ENCODE assay signal across 29 mouse cellular contexts in the genomic region with DNA sequence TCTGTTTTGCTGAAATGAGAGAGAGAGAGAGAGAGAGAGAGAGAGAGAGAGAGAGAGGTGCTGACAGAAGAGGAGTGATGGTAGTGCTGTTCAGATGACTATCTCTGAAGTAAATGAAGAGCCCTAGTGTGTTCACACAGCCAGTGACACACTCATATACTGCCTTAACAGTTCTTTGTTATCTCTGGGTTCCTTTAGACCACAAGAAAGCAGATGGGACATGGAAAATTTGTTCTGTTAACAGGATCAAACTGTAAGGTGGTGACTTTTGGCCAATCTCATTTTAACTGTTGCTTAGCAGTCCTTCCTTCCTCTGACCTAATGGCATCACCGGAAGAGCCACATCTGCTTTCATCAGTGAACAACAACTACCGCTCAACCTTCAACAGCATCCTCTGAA. TPM values are rescaled to one million over a fixed set of nuclear protein-coding genes. Genes with fewer than 3 reads are reported as not detected.
DNase-seq lines count a peak whose midpoint lies in the region; ATAC-seq and TF ChIP-seq lines count a peak whose summit lies in the region.
"Had no signal": no experiment of that assay in that cellular context is flagged by ENCODE, and none has a peak within 500 bp of the region (broad histone marks: within the 10 kb centered on the region; RNA-seq: fewer than 3 reads in every experiment).

No protein-coding gene starts in this region.

- H3K9me3 ChIP-seq in heart, embryonic 10.5 days: no peaks in the 10 kb centered on the region
- H3K9me3 ChIP-seq in heart, embryonic 13.5 days: no peaks in the 10 kb centered on the region
- no peaks in the 10 kb centered on the region for H3K9me3 ChIP-seq in heart, embryonic 16.5 days (replicated peaks; ENCODE audit: control insufficient read depth, low read length)
- H3K9me3 ChIP-seq in MEL (replicated peaks; ENCODE audit: insufficient read depth, low read length): no peaks in the 10 kb centered on the region
- H3K9me3 ChIP-seq: embryonic facial prominence, embryonic 12.5 days; embryonic facial prominence, embryonic 15.5 days had no signal

- no peaks in the 10 kb centered on the region for H3K79me2 ChIP-seq in MEL (ENCODE audit: control insufficient read depth, insufficient read depth, low read length, poor library complexity)

- H3K4me1 ChIP-seq in heart, embryonic 10.5 days: peaks cover 15% of the 10 kb centered on the region
- peaks cover 27% of the 10 kb centered on the region for H3K4me1 ChIP-seq in heart, embryonic 13.5 days
- peaks cover 9% of the 10 kb centered on the region for H3K4me1 ChIP-seq in heart, embryonic 16.5 days (ENCODE audit: control insufficient read depth, insufficient read depth, low read length)
- H3K4me1 ChIP-seq in MEL (ENCODE audit: control insufficient read depth in 1 of 2, insufficient read depth in 2 of 2, low read length in 2 of 2): peaks cover 0 to 2% of the 10 kb centered on the region in 2 experiments; a peak in 2 of 4 replicates
- H3K4me1 ChIP-seq: embryonic facial prominence, embryonic 12.5 days; embryonic facial prominence, embryonic 15.5 days had no signal

- H3K4me2 ChIP-seq in heart, embryonic 13.5 days: peak overlapping the region; percentile 36; the same call in 1 of the 2 replicates
- H3K4me2 ChIP-seq in heart, embryonic 16.5 days (ENCODE audit: low read depth, low read length): peak overlapping the region; percentile 4; the same call in 1 of the 2 replicates
- H3K4me2 ChIP-seq: embryonic facial prominence, embryonic 12.5 days; embryonic facial prominence, embryonic 15.5 days; hindbrain, embryonic 14.5 days had no signal

- H3K27me3 ChIP-seq in heart, embryonic 10.5 days (ENCODE audit: insufficient read depth, poor library complexity, severe bottlenecking): no peaks in the 10 kb centered on the region
- H3K27me3 ChIP-seq in heart, embryonic 13.5 days (replicated peaks): no peaks in the 10 kb centered on the region
- no peaks in the 10 kb centered on the region for H3K27me3 ChIP-seq in heart, embryonic 16.5 days (ENCODE audit: control insufficient read depth, insufficient read depth, low read length)
- no peaks in the 10 kb centered on the region for H3K27me3 ChIP-seq in MEL (ENCODE audit: control insufficient read depth in 1 of 2, insufficient read depth in 2 of 2, low read length in 2 of 2)
- H3K27me3 ChIP-seq: CH12.LX; embryonic facial prominence, embryonic 12.5 days; embryonic facial prominence, embryonic 15.5 days had no signal

- H3K27ac ChIP-seq in heart, embryonic 10.5 days: peak overlapping the region; percentile 52; the same call in 1 of the 2 replicates
- H3K27ac ChIP-seq in heart, embryonic 13.5 days (replicated peaks): peak overlapping the region; percentile 58
- H3K27ac ChIP-seq in heart, embryonic 16.5 days (ENCODE audit: low read length): 0 out of 2 replicates have a peak overlapping the region, but pooled peaks have one; percentile 1
- peak overlapping the region; percentile 39; the same call in 1 of the 2 replicates for H3K27ac ChIP-seq in MEL (ENCODE audit: control insufficient read depth, low read depth, low read length)
- H3K27ac ChIP-seq: embryonic facial prominence, embryonic 12.5 days; embryonic facial prominence, embryonic 15.5 days; gastrocnemius, adult 2 months; heart, adult 2 months; hindbrain, embryonic 14.5 days; hindbrain, postnatal 0 days had no signal

- TF ChIP-seq RAD21 in MEL (IDR thresholded peaks at IDR 0.05; ENCODE audit: low read depth, low read length): no peak

- no peak overlapping the region for H3K9ac ChIP-seq in heart, embryonic 13.5 days
- H3K9ac ChIP-seq in heart, embryonic 16.5 days (ENCODE audit: low read length): no peak overlapping the region
- H3K9ac ChIP-seq in MEL (ENCODE audit: control insufficient read depth, low read depth, low read length, poor library complexity, severe bottlenecking): no peak overlapping the region
- H3K9ac ChIP-seq: embryonic facial prominence, embryonic 12.5 days; embryonic facial prominence, embryonic 15.5 days; forebrain, postnatal 0 days; hindbrain, embryonic 14.5 days had no signal

- peak; percentile 47 to 75 for TF ChIP-seq EP300 in MEL (IDR thresholded peaks at IDR 0.05; ENCODE audit: low read depth in 1 of 2, low read length in 2 of 2)

- no peak for DNase-seq in heart, embryonic 10.5 days (ENCODE audit: low spot score)
- DNase-seq in heart, postnatal 36 days: no peak
- no peak for DNase-seq in heart, adult 11 months
- no peak for DNase-seq in heart, postnatal 14 days
- DNase-seq in MEL (ENCODE audit: low read depth, low spot score): peak; percentile 34
- DNase-seq in T-cell, adult 2 months (ENCODE audit: low spot score): no peak
- DNase-seq: adrenal gland, adult 2 months; adrenal gland, postnatal 14 days; B cell, adult 2 months; cerebellum, adult 11 months; cerebellum, adult 2 months; cerebellum, adult 9-11 months; cerebellum, postnatal 25 days; forebrain, postnatal 0 days; gastrocnemius, adult 2 months; gastrocnemius, postnatal 14 days; heart, adult 2 months; kidney, adult 18-20 months; kidney, adult 9 months had no signal

- no peak for ATAC-seq in heart, embryonic 13.5 days (ENCODE audit: extremely low read depth, insufficient number of reproducible peaks, low FRiP score, low TSS enrichment)
- no peak for ATAC-seq in heart, embryonic 16.5 days (replicated peaks; ENCODE audit: extremely low read depth, insufficient read depth, low FRiP score)
- ATAC-seq: forebrain, embryonic 14.5 days; forebrain, postnatal 0 days; hindbrain, postnatal 0 days; inflammation-experienced regulatory T-cells, adult 6 months; intestine, embryonic 16.5 days had no signal

- no peak for TF ChIP-seq POLR2A in MEL (IDR thresholded peaks at IDR 0.05; ENCODE audit: control insufficient read depth in 1 of 2, insufficient read depth in 1 of 2, low read depth in 1 of 2, low read length in 2 of 2, poor library complexity in 1 of 2)

- intact Hi-C loops in heart, postnatal 36 days (cut with DNase I): no loop called here
- intact Hi-C loops in heart, postnatal 14 days (cut with DNase I): loop anchor here (5.0 kb wide), 1 partner anchor 892 kb away; no protein-coding TSS in a partner anchor

- WGBS in heart, embryonic 10.5 days: 69% methylated on average over 2 of the region's 2 CpGs
- WGBS in heart, embryonic 13.5 days: 68% methylated on average over 2 of the region's 2 CpGs
- WGBS in heart, embryonic 16.5 days: 84% methylated on average over 2 of the region's 2 CpGs

- no peak overlapping the region for H3K4me3 ChIP-seq in heart, embryonic 10.5 days
- H3K4me3 ChIP-seq in heart, embryonic 13.5 days: no peak overlapping the region
- H3K4me3 ChIP-seq in heart, embryonic 16.5 days (ENCODE audit: low read length): no peak overlapping the region
- H3K4me3 ChIP-seq in MEL (ENCODE audit: control insufficient read depth in 1 of 2, insufficient read depth in 1 of 2, low read depth in 2 of 2, low read length in 2 of 2): no peak overlapping the region
- H3K4me3 ChIP-seq: embryonic facial prominence, embryonic 12.5 days; embryonic facial prominence, embryonic 15.5 days; gastrocnemius, adult 2 months; heart, adult 2 months had no signal

- no peaks in the 10 kb centered on the region for H3K36me3 ChIP-seq in heart, embryonic 10.5 days
- no peaks in the 10 kb centered on the region for H3K36me3 ChIP-seq in heart, embryonic 13.5 days
- no peaks in the 10 kb centered on the region for H3K36me3 ChIP-seq in heart, embryonic 16.5 days (ENCODE audit: control insufficient read depth, insufficient read depth)
- H3K36me3 ChIP-seq in MEL (ENCODE audit: control insufficient read depth in 1 of 2, insufficient read depth in 2 of 2, low read length in 2 of 2): peaks cover 0 to 3% of the 10 kb centered on the region in 2 experiments; a peak in 2 of 4 replicates
- H3K36me3 ChIP-seq: embryonic facial prominence, embryonic 12.5 days; embryonic facial prominence, embryonic 15.5 days had no signal

- TF ChIP-seq CTCF in MEL (IDR thresholded peaks at IDR 0.05 in 2 of 3, conservative IDR thresholded peaks at IDR 0.05 in 1 of 3; ENCODE audit: control insufficient read depth in 1 of 3, insufficient read depth in 1 of 3, low read depth in 2 of 3, low read length in 3 of 3, poor library complexity in 1 of 3, severe bottlenecking in 1 of 3): no peak

TF ChIP-seq in MEL, 35 proteins besides CTCF, POLR2A, EP300 and RAD21:
- no peak for TF ChIP-seq POLR2AphosphoS2 (IDR thresholded peaks at IDR 0.05; ENCODE audit: low read length)
- TF ChIP-seq CHD1 (IDR thresholded peaks at IDR 0.05; ENCODE audit: low read depth, low read length): no peak
- 0 out of 2 replicates have a peak, but pooled peaks have one; percentile 38 for TF ChIP-seq SIN3A (IDR thresholded peaks at IDR 0.05; ENCODE audit: low read length)
- no peak for TF ChIP-seq MYC (IDR thresholded peaks at IDR 0.05; ENCODE audit: low read depth, low read length)
- peak; percentile 45 for TF ChIP-seq GATA1 (IDR thresholded peaks at IDR 0.05; ENCODE audit: low read depth, low read length)
- peak; percentile 53; the same call in 1 of the 2 replicates for TF ChIP-seq TCF12 (IDR thresholded peaks at IDR 0.05; ENCODE audit: low read depth, low read length)
- no peak for TF ChIP-seq POLR2AphosphoS5 (IDR thresholded peaks at IDR 0.05; ENCODE audit: borderline replicate concordance, low read depth, low read length)
- peak; percentile 66 for TF ChIP-seq MYB (IDR thresholded peaks at IDR 0.05; ENCODE audit: low read depth, low read length)
- peak; percentile 56; the same call in 1 of the 2 replicates for TF ChIP-seq JUND (IDR thresholded peaks at IDR 0.05; ENCODE audit: low read depth, low read length)
- no peak for TF ChIP-seq MAZ (IDR thresholded peaks at IDR 0.05; ENCODE audit: low read depth, low read length)
- TF ChIP-seq MAX (IDR thresholded peaks at IDR 0.05; ENCODE audit: low read length): no peak
- TF ChIP-seq ZMIZ1 (IDR thresholded peaks at IDR 0.05; ENCODE audit: low read depth, low read length): no peak
- TF ChIP-seq UBTF (IDR thresholded peaks at IDR 0.05; ENCODE audit: borderline replicate concordance, insufficient read depth, low read depth, low read length): no peak
- no peak for TF ChIP-seq NELFE (IDR thresholded peaks at IDR 0.05; ENCODE audit: low read depth, low read length)
- TF ChIP-seq ETS1 (IDR thresholded peaks at IDR 0.05; ENCODE audit: low read depth, low read length): peak; percentile 66

RNA-seq across cellular contexts. Expression of a gene that starts 10.7 kb away (rescaled TPM):
- 27.9 and 33.0 TPM in 2 replicates for polyA plus RNA-seq in heart, embryonic 10.5 days (2016; fragmentation: Nextera tagmentation; extraction: Ambion mirVana)
- total RNA-seq in heart, postnatal 36 days (2021): 10 to 100 TPM in 1 of 2 experiments, 1 to 10 TPM in 1; 9.7 to 11.9 TPM
- 22.7 and 23.1 TPM in 2 replicates for polyA plus RNA-seq in heart, embryonic 13.5 days (2015; fragmentation: Nextera tagmentation; extraction: Ambion mirVana)
- 23.4 and 23.5 TPM in 2 replicates for polyA plus RNA-seq in heart, embryonic 16.5 days (2015; fragmentation: Nextera tagmentation; extraction: Ambion mirVana)
- total RNA-seq in heart, postnatal 14 days (2021): 10 to 100 TPM; 12.5 to 12.7 TPM
- total RNA-seq in MEL (2012; rRNA removed): 26.2 and 39.2 TPM in 2 replicates
- polyA plus RNA-seq in MEL (2012; ENCODE audit: insufficient read depth in 1 of 2, insufficient read length in 2 of 2, low read depth in 1 of 2, low replicate concordance in 2 of 2, missing spikeins in 1 of 2): 100 to 1,000 TPM in 1 of 2 experiments, 10 to 100 TPM in 1; 33.1 to 105 TPM

Comparison
In these comparisons a context has a peak if more than half of its experiments do, and no peak if none do; other contexts are left out.
1. H3K27ac ChIP-seq: peak in every context shown above with its lines; median percentile 58 in heart, embryonic 13.5 days; 52 in heart, embryonic 10.5 days; 39 in MEL; 1 in heart, embryonic 16.5 days.